Mouse (Mus musculus) forebrain, embryonic 12.5 days (tissue): Measurements from ENCODE around the gene Farsb. TPM values are rescaled to one million over a fixed set of nuclear protein-coding genes. Genes with fewer than 3 reads are reported as not detected.

Experiments used
- ATAC-seq: fragments of 200-750 bp; cut with Nextera tagmentation; 2 replicates; pipeline ENCODE4 v1.8.0; 2017; ENCODE audit warnings: moderate TSS enrichment; ENCODE audit not compliant: low FRiP score
- H3K27ac ChIP-seq: fragments of 300-500 bp; sonication (generic); 2 replicates; pipeline ENCODE4 v1.5.1; 2016; ENCODE audit warnings: mild to moderate bottlenecking
- H3K27me3 ChIP-seq: fragments of 300-500 bp; sonication (generic); 2 replicates; pipeline ENCODE4 v1.6.1; 2016; ENCODE audit warnings: mild to moderate bottlenecking
- H3K36me3 ChIP-seq: fragments of 300-500 bp; sonication (generic); replicated peaks from 2 replicates; pipeline ENCODE4 v1.6.1; 2016; ENCODE audit warnings: mild to moderate bottlenecking
- H3K4me1 ChIP-seq: fragments of 300-500 bp; sonication (generic); 2 replicates; pipeline ENCODE4 v1.6.1; 2016
- H3K4me2 ChIP-seq: fragments of 300-500 bp; sonication (generic); 2 replicates; pipeline ENCODE4 v1.6.1; 2016; ENCODE audit warnings: mild to moderate bottlenecking, moderate library complexity
- H3K4me3 ChIP-seq: fragments of 300-500 bp; sonication (generic); replicated peaks from 2 replicates; pipeline ENCODE4 v1.5.1; 2016; ENCODE audit warnings: mild to moderate bottlenecking
- H3K9ac ChIP-seq: fragments of 300-500 bp; sonication (generic); 2 replicates; pipeline ENCODE4 v1.6.1; 2016; ENCODE audit warnings: mild to moderate bottlenecking
- H3K9me3 ChIP-seq: fragments of 300-500 bp; sonication (generic); 2 replicates; pipeline ENCODE4 v1.6.1; 2016
- WGBS: fragments of 180-500 bp; shearing (Covaris S2); methylation state at CpG from one replicate; pipeline ENCODE4 v1.1.7; 2016; 5-methylcytosine and 5-hydroxymethylcytosine counted together
- polyA plus RNA-seq: library from polyadenylated mRNA; unstranded; fragments of >200 nt; fragmentation: Nextera tagmentation; extraction: Ambion mirVana; gene quantifications from 2 replicates; pipeline ENCODE4 v1.2.1, GENCODE M21; 2016

Gene Farsb
- polyA plus RNA-seq, 1 experiment from 2014 or later = 136 TPM

DNA sequence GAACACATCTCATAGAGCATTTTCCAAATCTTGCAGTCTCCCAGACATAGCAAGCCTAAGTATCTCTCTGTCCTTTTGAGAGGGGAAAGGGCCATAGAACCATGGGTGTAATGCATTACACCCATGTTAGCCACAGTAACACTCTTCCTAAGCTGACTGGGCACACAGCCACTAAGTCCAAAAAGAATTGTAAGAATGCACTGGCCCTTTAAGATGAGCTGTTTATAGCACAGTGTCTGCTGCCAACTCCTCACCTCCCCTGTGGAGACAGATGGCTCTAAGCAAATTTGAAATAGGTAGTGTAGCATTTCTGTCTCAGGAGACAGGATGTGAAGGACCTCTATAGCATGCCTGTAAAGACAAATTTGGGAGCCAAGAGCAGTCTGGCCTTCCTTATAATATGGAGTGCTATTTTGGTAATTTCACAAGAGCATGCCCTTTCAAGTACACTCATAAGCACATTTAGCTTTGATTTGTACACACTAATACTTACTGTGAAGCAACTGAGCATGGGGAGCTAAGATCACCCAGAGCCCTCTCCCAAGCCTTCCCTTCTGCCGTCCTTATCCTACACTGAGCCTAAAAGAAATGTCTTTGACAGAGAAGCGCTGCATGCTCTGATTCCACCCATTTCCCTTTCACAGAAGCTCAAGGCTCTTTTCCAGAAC, 117.0 kb downstream of the Farsb start:
- no peak; the same call in 1 of the 2 replicates for ATAC-seq
- no peak overlapping the region for H3K4me3 ChIP-seq
- H3K36me3 ChIP-seq = no peaks in the 10 kb centered on the region
- WGBS = 87% methylated on average over 2 of the region's 2 CpGs
- H3K4me2 ChIP-seq = no peak overlapping the region
- 0 out of 2 replicates have a peak, but pooled peaks cover 6% of the 10 kb centered on the region for H3K27me3 ChIP-seq
- no peak overlapping the region for H3K9ac ChIP-seq
- H3K27ac ChIP-seq = no peak overlapping the region
- H3K9me3 ChIP-seq = peaks cover 8% of the 10 kb centered on the region
- peaks cover 8% of the 10 kb centered on the region for H3K4me1 ChIP-seq

- no peak for ATAC-seq
- Histone ChIP-seq H3K9ac (no peak overlapping the region), H3K4me2 (no peak overlapping the region), H3K4me3 (no peak overlapping the region), H3K4me1 (peaks cover 9% of the 10 kb centered on the region), H3K9me3 (peaks cover 8% of the 10 kb centered on the region), H3K36me3 (no peaks in the 10 kb centered on the region), H3K27me3 (peaks cover 13% of the 10 kb centered on the region; the same call in 1 of the 2 replicates), H3K27ac (no peak overlapping the region)
- 69% methylated on average over 6 of the region's 6 CpGs for WGBS
Measured at GRCm38 (mm10) chr1:78370121-78370520, 118.6 kb downstream of the Farsb start.

Other genes starting within 250 kb of the Farsb start
- gene Sgpp2, start 178.6 kb downstream of the Farsb start, polyA plus RNA-seq = 1.5 and 1.7 TPM in 2 replicates
- not detected in 2 replicates for gene Mogat1, start 22.1 kb upstream of the Farsb start, polyA plus RNA-seq
- gene BC035947, start 23.3 kb upstream of the Farsb start, polyA plus RNA-seq = 0.38 and 0.42 TPM in 2 replicates
- 91.8 and 92.5 TPM in 2 replicates for gene Acsl3, start 168.9 kb upstream of the Farsb start, polyA plus RNA-seq
- 3.5 and 4.2 TPM in 2 replicates for gene Utp14b, start 169.1 kb upstream of the Farsb start, polyA plus RNA-seq